Mouse (Mus musculus) C2C12 (cell line): Measurements from ENCODE around the gene Ola1.

ENCODE experiments used
- CEBPB ChIP-seq: IDR thresholded peaks from one replicate; pipeline ENCODE4 v1.6.1; 2011; ENCODE audit warnings: low read depth, mild to moderate bottlenecking, control low read depth, moderate library complexity
- CTCF ChIP-seq: IDR thresholded peaks from one replicate; pipeline ENCODE4 v1.5.1; 2011; ENCODE audit not compliant: control insufficient read depth, insufficient read depth, insufficient read length
- MAX ChIP-seq: IDR thresholded peaks from one replicate; pipeline ENCODE4 v1.6.1; 2011; ENCODE audit warnings: mild to moderate bottlenecking, control low read depth
- MYOD1 ChIP-seq: IDR thresholded peaks from one replicate; pipeline ENCODE4 v1.6.1; 2011; ENCODE audit warnings: low read depth; ENCODE audit not compliant: control insufficient read depth, insufficient read length
- MYOG ChIP-seq: IDR thresholded peaks from one replicate; pipeline ENCODE4 v1.6.1; 2011; ENCODE audit not compliant: control insufficient read depth, insufficient read length; ENCODE audit errors: extremely low read depth
- USF1 ChIP-seq: IDR thresholded peaks from one replicate; pipeline ENCODE4 v1.6.1; 2011; ENCODE audit warnings: low read depth, mild to moderate bottlenecking, control low read depth, moderate library complexity

DNA sequence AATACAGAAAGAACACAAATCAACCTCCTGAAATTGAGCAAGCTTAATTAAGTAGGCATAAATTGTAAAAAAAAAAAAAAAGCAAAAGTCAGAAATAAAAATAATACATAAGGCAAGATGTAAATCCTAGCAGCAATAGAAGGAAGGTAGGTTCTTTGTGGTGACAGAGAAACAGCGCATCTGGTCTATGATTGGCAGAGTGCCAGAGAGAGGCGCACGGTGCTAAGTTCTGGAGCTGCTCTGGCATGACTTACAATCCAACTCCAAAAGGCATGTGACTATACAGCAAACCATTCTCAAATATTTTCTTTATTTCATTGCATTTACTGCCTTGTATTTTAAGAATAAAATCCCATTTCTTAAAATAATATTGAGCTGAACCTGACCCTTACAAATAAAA lies 68.2 kb downstream of the Ola1 start:
- TF ChIP-seq CTCF (no peak), MYOD1 (no peak), MYOG (no peak), MAX (no peak), USF1 (no peak), CEBPB (no peak)
